Mouse (Mus musculus) stomach, embryonic 16.5 days (tissue): ENCODE measurements at regions not wholly inside any gene's neighbourhood (a gene's known extent, or its start where the extent isn't known, plus 50 kb on each side); places are given as distances from the start of the nearest gene placed in this dataset.

ENCODE experiments used
- ATAC-seq: fragments of 200-750 bp; cut with Nextera tagmentation; 2 replicates; pipeline ENCODE4 v1.8.0; 2017; ENCODE audit warnings: moderate number of reproducible peaks, moderate TSS enrichment; ENCODE audit not compliant: insufficient read depth, low FRiP score
- H3K27ac ChIP-seq: fragments of 300-500 bp; sonication (generic); 2 replicates; pipeline ENCODE4 v1.5.1; 2014; ENCODE audit warnings: low read length
- H3K27me3 ChIP-seq: fragments of 300-500 bp; sonication (generic); 2 replicates; pipeline ENCODE4 v1.6.1; 2014; ENCODE audit warnings: low read length, control low read depth, mixed read lengths; ENCODE audit not compliant: control insufficient read depth, insufficient read depth
- H3K36me3 ChIP-seq: fragments of 300-500 bp; sonication (generic); 2 replicates; pipeline ENCODE4 v1.6.1; 2014; ENCODE audit warnings: low read length; ENCODE audit not compliant: control insufficient read depth, insufficient read depth
- H3K4me1 ChIP-seq: fragments of 300-500 bp; sonication (generic); 2 replicates; pipeline ENCODE4 v1.6.1; 2014; ENCODE audit warnings: low read length, control low read depth, mixed read lengths; ENCODE audit not compliant: control insufficient read depth, insufficient read depth
- H3K4me2 ChIP-seq: fragments of 300-500 bp; sonication (generic); 2 replicates; pipeline ENCODE4 v1.6.1; 2014; ENCODE audit warnings: low read depth, low read length, mixed read lengths
- H3K4me3 ChIP-seq: fragments of 300-500 bp; sonication (generic); replicated peaks from 2 replicates; pipeline ENCODE4 v1.5.1; 2014; ENCODE audit warnings: mild to moderate bottlenecking, low read length
- H3K9ac ChIP-seq: fragments of 300-500 bp; sonication (generic); 2 replicates; pipeline ENCODE4 v1.6.1; 2014; ENCODE audit warnings: low read length
- H3K9me3 ChIP-seq: fragments of 300-500 bp; sonication (generic); replicated peaks from 2 replicates; pipeline ENCODE4 v1.6.1; 2016; ENCODE audit warnings: low read length, control low read depth; ENCODE audit not compliant: control insufficient read depth
- WGBS: fragments of 180-500 bp; shearing (Covaris S2); extraction: QIAGEN DNeasy Blood & Tissue Kit; methylation state at CpG from one replicate; pipeline ENCODE4 v1.1.7; 2014; 5-methylcytosine and 5-hydroxymethylcytosine counted together

- Histone ChIP-seq H3K9ac (no peak overlapping the region), H3K4me1 (no peaks in the 10 kb centered on the region), H3K9me3 (no peaks in the 10 kb centered on the region), H3K4me3 (no peak overlapping the region), H3K4me2 (no peak overlapping the region), H3K27ac (no peak overlapping the region), H3K36me3 (no peaks in the 10 kb centered on the region), H3K27me3 (no peaks in the 10 kb centered on the region)
- 67% methylated on average over 3 of the region's 3 CpGs for WGBS
- ATAC-seq: no peak
Measured at GRCm38 (mm10) chr16:57902498-57902897, 148.0 kb upstream of the Col8a1 start.

- 55% methylated on average over 2 of the region's 2 CpGs for WGBS
- no peak for ATAC-seq
Measured at GRCm38 (mm10) chr16:57912001-57912400, 157.5 kb upstream of the Col8a1 start.

GRCm38 (mm10) chr16:57914506-57914905 is 160.0 kb upstream of the Col8a1 start:
- Histone ChIP-seq H3K36me3 (no peaks in the 10 kb centered on the region), H3K4me2 (no peak overlapping the region), H3K4me1 (peaks cover 2% of the 10 kb centered on the region; the same call in 1 of the 2 replicates), H3K9me3 (no peaks in the 10 kb centered on the region), H3K4me3 (no peak overlapping the region), H3K27me3 (no peaks in the 10 kb centered on the region), H3K27ac (no peak overlapping the region), H3K9ac (no peak overlapping the region)
- WGBS: 50% methylated on average over 1 of the region's 1 CpGs
- ATAC-seq: peak; percentile 56; the same call in 1 of the 2 replicates

More at GRCm38 (mm10) chr16:57912001-57912400, 157.5 kb upstream of the Col8a1 start:
- Histone ChIP-seq H3K27me3 (no peaks in the 10 kb centered on the region), H3K36me3 (no peaks in the 10 kb centered on the region), H3K4me1 (peaks cover 2% of the 10 kb centered on the region; the same call in 1 of the 2 replicates), H3K9me3 (no peaks in the 10 kb centered on the region), H3K27ac (no peak overlapping the region), H3K4me3 (no peak overlapping the region), H3K9ac (no peak overlapping the region), H3K4me2 (no peak overlapping the region)

GRCm38 (mm10) chr16:57915451-57915850 is 160.9 kb upstream of the Col8a1 start:
- 64% methylated on average over 2 of the region's 2 CpGs for WGBS
- Histone ChIP-seq H3K27ac (no peak overlapping the region), H3K4me1 (peaks cover 2% of the 10 kb centered on the region; the same call in 1 of the 2 replicates), H3K27me3 (no peaks in the 10 kb centered on the region), H3K36me3 (no peaks in the 10 kb centered on the region), H3K4me3 (no peak overlapping the region), H3K9ac (no peak overlapping the region), H3K9me3 (no peaks in the 10 kb centered on the region), H3K4me2 (no peak overlapping the region)
- no peak for ATAC-seq

GRCm38 (mm10) chr16:57923447-57924129 is 169.1 kb upstream of the Col8a1 start:
- Histone ChIP-seq H3K4me1 (no peaks in the 10 kb centered on the region), H3K27me3 (no peaks in the 10 kb centered on the region), H3K9ac (no peak overlapping the region), H3K36me3 (no peaks in the 10 kb centered on the region), H3K9me3 (no peaks in the 10 kb centered on the region), H3K27ac (no peak overlapping the region), H3K4me3 (no peak overlapping the region), H3K4me2 (no peak overlapping the region)
- ATAC-seq: peak; percentile 88
- WGBS: 46% methylated on average over 7 of the region's 7 CpGs

GRCm38 (mm10) chr16:57924130-57924495 is 169.6 kb upstream of the Col8a1 start:
- no peak overlapping the region for H3K4me3 ChIP-seq
- no peak overlapping the region for H3K9ac ChIP-seq
- no peaks in the 10 kb centered on the region for H3K9me3 ChIP-seq
- H3K4me1 ChIP-seq: no peaks in the 10 kb centered on the region
- H3K36me3 ChIP-seq: no peaks in the 10 kb centered on the region
- 76% methylated on average over 4 of the region's 4 CpGs for WGBS
- ATAC-seq: no peak
- H3K4me2 ChIP-seq: no peak overlapping the region
- no peaks in the 10 kb centered on the region for H3K27me3 ChIP-seq
- H3K27ac ChIP-seq: no peak overlapping the region

GRCm38 (mm10) chr16:57927816-57928215 is 173.3 kb upstream of the Col8a1 start:
- Histone ChIP-seq H3K27me3 (no peaks in the 10 kb centered on the region), H3K27ac (no peak overlapping the region), H3K9ac (no peak overlapping the region), H3K9me3 (no peaks in the 10 kb centered on the region), H3K4me1 (no peaks in the 10 kb centered on the region), H3K4me2 (no peak overlapping the region), H3K36me3 (no peaks in the 10 kb centered on the region), H3K4me3 (no peak overlapping the region)
- WGBS: 70% methylated on average over 4 of the region's 4 CpGs
- ATAC-seq: no peak

- Histone ChIP-seq H3K4me1 (no peaks in the 10 kb centered on the region), H3K27me3 (no peaks in the 10 kb centered on the region), H3K36me3 (no peaks in the 10 kb centered on the region), H3K9me3 (no peaks in the 10 kb centered on the region), H3K9ac (no peak overlapping the region), H3K4me2 (no peak overlapping the region), H3K27ac (no peak overlapping the region), H3K4me3 (no peak overlapping the region)
- ATAC-seq: no peak
- 43% methylated on average over 4 of the region's 4 CpGs for WGBS
Measured at GRCm38 (mm10) chr16:57928301-57928700, 173.8 kb upstream of the Col8a1 start.

GRCm38 (mm10) chr16:57929151-57929764 is 174.7 kb upstream of the Col8a1 start:
- Histone ChIP-seq H3K27me3 (no peaks in the 10 kb centered on the region), H3K9me3 (no peaks in the 10 kb centered on the region), H3K4me2 (no peak overlapping the region), H3K4me3 (no peak overlapping the region), H3K27ac (no peak overlapping the region), H3K9ac (no peak overlapping the region), H3K4me1 (no peaks in the 10 kb centered on the region), H3K36me3 (no peaks in the 10 kb centered on the region)
- no peak for ATAC-seq
- whole genome bisulfite sequencing: 78% methylated on average over 12 of the region's 12 CpGs
